Mouse (Mus musculus) hindbrain, embryonic 14.5 days (tissue): Measurements from ENCODE around the gene Elmsan1. TPM values are rescaled to one million over a fixed set of nuclear protein-coding genes. Genes with fewer than 3 reads are reported as not detected.

Experiments used
- ATAC-seq: fragments of 200-750 bp; cut with Nextera tagmentation; 2 replicates; pipeline ENCODE4 v1.8.0; 2017; ENCODE audit warnings: moderate number of reproducible peaks, mild to moderate bottlenecking, moderate TSS enrichment, moderate library complexity; ENCODE audit not compliant: low FRiP score
- DNase-seq: peaks from one replicate; pipeline ENCODE4 v3.0.0-alpha.2; 2015; ENCODE audit warnings: low spot score
- H3K27ac ChIP-seq: fragments of 300-500 bp; sonication (generic); 2 replicates; pipeline ENCODE4 v1.5.1; 2014; ENCODE audit warnings: mild to moderate bottlenecking, moderate library complexity
- H3K27me3 ChIP-seq: fragments of 300-500 bp; sonication (generic); 2 replicates; pipeline ENCODE4 v1.6.1; 2014; ENCODE audit warnings: mild to moderate bottlenecking, low read length, mixed read lengths; ENCODE audit not compliant: control insufficient read depth, insufficient read depth
- H3K36me3 ChIP-seq: fragments of 300-500 bp; sonication (generic); replicated peaks from 2 replicates; pipeline ENCODE4 v1.6.1; 2014; ENCODE audit not compliant: control insufficient read depth, insufficient read depth
- H3K4me1 ChIP-seq: fragments of 300-500 bp; sonication (generic); replicated peaks from 2 replicates; pipeline ENCODE4 v1.6.1; 2014; ENCODE audit warnings: antibody characterized with exemption, low read length, mixed read lengths; ENCODE audit not compliant: control insufficient read depth, insufficient read depth
- H3K4me2 ChIP-seq: fragments of 300-500 bp; sonication (generic); replicated peaks from 2 replicates; pipeline ENCODE4 v1.6.1; 2014; ENCODE audit warnings: mild to moderate bottlenecking, moderate library complexity
- H3K4me3 ChIP-seq: fragments of 300-500 bp; sonication (generic); replicated peaks from 2 replicates; pipeline ENCODE4 v1.5.1; 2014; ENCODE audit warnings: mild to moderate bottlenecking, low read length
- H3K9ac ChIP-seq: fragments of 300-500 bp; sonication (generic); 2 replicates; pipeline ENCODE4 v1.6.1; 2014
- H3K9me3 ChIP-seq: fragments of 300-500 bp; sonication (generic); 2 replicates; pipeline ENCODE4 v1.6.1; 2016; ENCODE audit warnings: low read length; ENCODE audit not compliant: control insufficient read depth
- WGBS: fragments of 180-500 bp; shearing (Covaris S2); extraction: QIAGEN DNeasy Blood & Tissue Kit; methylation state at CpG from one replicate; pipeline ENCODE4 v1.1.7; 2014; 5-methylcytosine and 5-hydroxymethylcytosine counted together
- polyA plus RNA-seq: library from polyadenylated mRNA; unstranded; fragments of >200 nt; fragmentation: Nextera tagmentation; extraction: Ambion mirVana; gene quantifications from 2 replicates; pipeline ENCODE4 v1.2.1, GENCODE M21; 2014

Elmsan1 gene
- polyA plus RNA-seq, 1 experiment from 2014 or later: 4.4 TPM

DNA sequence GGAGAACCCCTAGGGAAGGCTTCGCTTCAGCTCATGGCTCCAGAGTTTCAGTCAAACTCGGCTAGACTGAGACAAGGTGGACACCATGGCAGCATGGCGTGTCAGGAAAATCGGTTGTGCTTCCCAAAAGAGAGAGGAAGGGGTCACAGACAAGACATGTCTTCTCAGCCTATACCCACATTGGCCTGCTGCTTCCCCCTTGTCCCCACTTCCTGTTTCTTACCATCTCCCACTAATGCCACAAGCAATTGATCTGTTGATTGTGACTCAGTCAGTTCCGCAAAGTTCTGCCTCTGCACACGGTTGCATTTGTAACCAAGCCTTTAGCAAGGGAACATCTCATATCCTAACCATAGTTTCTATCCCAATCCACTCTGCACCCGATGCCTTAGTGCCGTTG is 88.8 kb downstream of the Elmsan1 start:
- Histone ChIP-seq H3K36me3 (peaks cover 43% of the 10 kb centered on the region), H3K9ac (no peak overlapping the region), H3K4me2 (no peak overlapping the region), H3K27ac (no peak overlapping the region), H3K4me3 (no peak overlapping the region), H3K27me3 (no peaks in the 10 kb centered on the region), H3K9me3 (no peaks in the 10 kb centered on the region), H3K4me1 (no peaks in the 10 kb centered on the region)
- no peak for ATAC-seq
- DNase-seq: no peak
- WGBS: 94% methylated on average over 8 of the region's 8 CpGs

DNA sequence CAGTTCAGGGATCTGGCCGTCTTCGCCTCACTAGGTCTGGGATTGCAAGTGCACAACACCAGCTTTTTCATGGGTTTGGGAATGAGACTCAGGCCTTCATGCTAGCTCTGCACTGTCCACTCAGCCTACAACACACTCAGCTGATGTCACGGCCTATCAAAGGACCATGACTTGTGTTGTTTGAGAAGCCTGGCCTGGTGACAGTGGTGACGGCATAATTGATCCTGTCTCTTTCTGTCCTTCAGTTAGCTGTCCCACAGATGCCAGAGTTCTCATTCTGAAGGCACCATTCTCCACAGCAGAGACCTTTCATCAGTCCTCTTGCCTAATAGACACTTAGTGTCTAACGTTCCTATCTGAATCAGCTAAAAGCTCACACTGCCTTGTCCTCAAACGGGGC is 90.1 kb downstream of the Elmsan1 start:
- H3K27me3 ChIP-seq: no peaks in the 10 kb centered on the region
- no peak overlapping the region for H3K9ac ChIP-seq
- no peak for DNase-seq
- 88% methylated on average over 6 of the region's 6 CpGs for WGBS
- ATAC-seq: no peak
- no peaks in the 10 kb centered on the region for H3K9me3 ChIP-seq
- peaks cover 45% of the 10 kb centered on the region for H3K36me3 ChIP-seq
- no peak overlapping the region for H3K4me3 ChIP-seq
- H3K4me2 ChIP-seq: no peak overlapping the region
- H3K27ac ChIP-seq: no peak overlapping the region
- no peaks in the 10 kb centered on the region for H3K4me1 ChIP-seq

DNA sequence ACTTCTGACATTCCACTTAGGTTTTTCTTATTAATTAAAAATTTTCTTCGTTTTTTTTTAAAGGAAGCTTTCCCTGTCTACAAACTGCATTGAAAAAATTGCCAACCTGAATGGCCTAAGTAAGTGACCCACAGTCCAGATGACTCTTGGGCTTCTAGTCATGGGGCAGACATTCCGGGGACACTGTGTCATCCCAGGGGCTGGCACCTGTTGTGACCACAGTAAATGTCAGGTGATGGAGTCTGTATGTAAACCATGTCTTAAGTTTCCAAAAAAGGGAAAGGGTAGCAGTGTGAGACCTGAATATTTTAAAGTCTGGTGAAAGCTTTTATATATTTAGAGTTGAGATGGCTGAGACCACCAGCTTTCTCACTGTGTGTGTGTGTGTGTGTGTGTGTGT is 91.8 kb downstream of the Elmsan1 start:
- Histone ChIP-seq H3K9ac (no peak overlapping the region), H3K9me3 (no peaks in the 10 kb centered on the region), H3K27me3 (no peaks in the 10 kb centered on the region), H3K4me1 (no peaks in the 10 kb centered on the region), H3K27ac (no peak overlapping the region), H3K36me3 (peaks cover 39% of the 10 kb centered on the region), H3K4me3 (no peak overlapping the region), H3K4me2 (no peak overlapping the region)
- 88% methylated on average over 2 of the region's 2 CpGs for WGBS
- no peak for DNase-seq
- no peak for ATAC-seq

DNA sequence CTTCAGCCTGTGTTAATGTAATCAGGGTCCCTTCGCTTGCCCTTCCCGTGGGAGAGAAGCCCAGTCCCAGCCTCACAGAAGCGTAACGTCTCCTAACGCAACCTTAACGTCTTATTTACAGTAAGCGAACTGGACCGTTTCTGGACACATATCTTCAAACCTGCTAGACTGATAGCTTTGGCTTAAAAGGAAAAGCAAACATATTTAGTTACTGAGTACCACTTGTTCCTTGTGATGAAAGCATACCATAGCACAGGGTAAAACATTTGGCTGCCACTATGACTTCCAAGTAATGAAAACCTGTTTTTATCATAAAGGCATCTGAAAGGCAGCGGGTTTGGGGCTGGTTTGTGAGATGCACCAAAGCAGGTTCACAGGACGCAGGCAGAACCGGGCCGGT is 92.8 kb downstream of the Elmsan1 start:
- no peak for ATAC-seq
- peaks cover 33% of the 10 kb centered on the region for H3K36me3 ChIP-seq
- H3K4me3 ChIP-seq: no peak overlapping the region
- no peak overlapping the region for H3K4me2 ChIP-seq
- H3K9ac ChIP-seq: no peak overlapping the region
- H3K4me1 ChIP-seq: no peaks in the 10 kb centered on the region
- no peak overlapping the region for H3K27ac ChIP-seq
- WGBS: 85% methylated on average over 12 of the region's 12 CpGs
- H3K27me3 ChIP-seq: no peaks in the 10 kb centered on the region
- no peak for DNase-seq
- no peaks in the 10 kb centered on the region for H3K9me3 ChIP-seq

DNA sequence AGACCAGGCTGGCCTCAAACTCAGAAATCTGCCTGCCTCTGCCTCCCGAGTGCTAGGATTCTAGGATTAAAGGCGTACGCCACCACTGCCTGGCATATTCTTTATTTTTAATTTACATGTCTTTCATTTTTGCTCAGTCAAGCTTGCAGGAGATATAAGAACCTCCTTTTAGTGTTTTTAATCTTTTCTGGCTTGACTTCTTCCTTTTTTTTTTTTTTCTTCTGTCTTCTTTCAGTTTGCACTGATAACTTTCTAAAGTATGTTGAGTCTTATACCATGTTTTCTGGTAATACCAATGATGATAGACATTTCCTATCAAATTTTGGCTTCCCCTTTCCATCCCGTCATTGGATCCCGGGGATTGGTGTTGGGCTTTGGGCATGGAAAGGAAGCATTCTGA is 99.1 kb downstream of the Elmsan1 start:
- H3K27ac ChIP-seq: no peak overlapping the region
- no peak overlapping the region for H3K4me3 ChIP-seq
- peaks cover 7% of the 10 kb centered on the region for H3K4me1 ChIP-seq
- H3K4me2 ChIP-seq: no peak overlapping the region
- ATAC-seq (no peak), DNase-seq (no peak)
- H3K27me3 ChIP-seq: no peaks in the 10 kb centered on the region
- no peaks in the 10 kb centered on the region for H3K9me3 ChIP-seq
- 98% methylated on average over 5 of the region's 5 CpGs for WGBS
- H3K36me3 ChIP-seq: no peaks in the 10 kb centered on the region
- H3K9ac ChIP-seq: no peak overlapping the region

DNA sequence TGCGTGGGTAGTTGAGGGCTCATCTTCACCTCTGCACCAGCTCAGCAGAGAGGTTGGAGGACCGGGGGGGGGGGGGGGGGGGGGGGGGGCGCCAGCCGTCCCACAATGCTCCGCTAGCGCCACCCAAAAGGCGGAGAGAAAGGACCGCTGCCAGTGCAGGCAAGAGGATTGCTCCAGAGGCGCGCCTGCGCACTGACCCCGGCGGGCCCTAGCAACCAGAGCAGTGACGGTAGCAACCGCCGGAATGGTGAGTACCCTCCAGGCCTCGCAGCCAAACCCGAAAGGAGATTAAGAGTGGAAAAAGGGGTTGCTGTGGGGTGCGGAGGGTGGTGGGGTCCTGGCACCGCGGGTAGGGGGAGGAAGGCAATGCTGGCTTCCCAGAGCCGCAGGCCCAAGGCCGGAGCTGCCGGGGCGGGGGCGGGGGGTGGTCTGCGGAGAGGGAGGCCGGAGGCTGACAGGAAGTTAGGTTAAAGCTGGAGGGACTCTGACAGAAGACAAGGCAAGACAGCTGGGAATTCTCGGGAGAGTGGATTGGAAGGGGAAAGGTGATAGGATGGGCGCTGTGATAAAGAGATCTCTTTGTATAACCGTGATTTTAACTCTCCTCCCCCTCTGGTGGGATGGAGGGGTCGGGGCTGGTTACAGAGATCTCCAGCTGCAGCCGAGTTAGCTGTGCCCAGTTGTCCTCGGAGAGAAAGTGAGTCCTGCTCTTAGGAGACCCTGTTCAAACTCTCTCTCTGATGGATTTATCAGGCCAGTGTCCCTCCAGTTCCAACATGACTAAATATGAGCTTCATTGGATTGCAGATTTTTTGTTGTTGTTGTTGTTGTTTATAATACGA is 104.3 kb downstream of the Elmsan1 start, which contains the start of gene Dnal1:
Dnal1 (plus strand) TSS at position 214 of the 842 bp plus-strand sequence.
- Histone ChIP-seq H3K9me3 (no peaks in the 10 kb centered on the region), H3K4me1 (peaks cover 7% of the 10 kb centered on the region), H3K4me3 (peak within 1 kb of the TSS; percentile 76), H3K9ac (peak within 1 kb of the TSS; percentile 77), H3K27ac (peak within 1 kb of the TSS; percentile 66), H3K36me3 (no peaks in the 10 kb centered on the region), H3K27me3 (no peaks in the 10 kb centered on the region), H3K4me2 (peak within 1 kb of the TSS; percentile 53)
- WGBS: 2% methylated on average over 30 of the region's 35 CpGs
- peak; percentile 96 for ATAC-seq
- peak; percentile 91 for DNase-seq

DNA sequence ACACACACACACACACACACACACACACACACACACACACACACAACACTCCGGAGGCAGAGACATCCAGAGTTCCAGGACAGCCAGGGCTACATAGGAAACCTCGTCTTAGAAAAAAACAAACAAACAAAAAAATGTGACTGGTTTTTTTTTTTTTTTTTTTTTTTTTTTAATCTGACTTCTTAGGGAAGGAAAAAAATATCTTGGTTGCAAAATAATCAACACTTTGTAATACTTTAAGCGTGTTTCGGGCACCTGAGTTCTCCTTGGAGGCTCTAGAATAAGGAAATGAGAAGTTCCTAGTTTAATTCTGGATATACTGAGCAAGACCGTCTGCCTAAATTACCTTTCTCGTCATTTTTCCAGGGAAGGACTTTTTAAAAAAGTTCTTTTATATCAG is 105.0 kb downstream of the Elmsan1 start:
- Histone ChIP-seq H3K27ac (no peak overlapping the region), H3K36me3 (no peaks in the 10 kb centered on the region), H3K4me2 (peak overlapping the region; percentile 53), H3K9me3 (no peaks in the 10 kb centered on the region), H3K9ac (no peak overlapping the region), H3K4me1 (peaks cover 7% of the 10 kb centered on the region), H3K27me3 (no peaks in the 10 kb centered on the region), H3K4me3 (peak overlapping the region; percentile 76; the same call in 1 of the 2 replicates)
- ATAC-seq: no peak
- WGBS: 53% methylated on average over 6 of the region's 6 CpGs
- no peak for DNase-seq

DNA sequence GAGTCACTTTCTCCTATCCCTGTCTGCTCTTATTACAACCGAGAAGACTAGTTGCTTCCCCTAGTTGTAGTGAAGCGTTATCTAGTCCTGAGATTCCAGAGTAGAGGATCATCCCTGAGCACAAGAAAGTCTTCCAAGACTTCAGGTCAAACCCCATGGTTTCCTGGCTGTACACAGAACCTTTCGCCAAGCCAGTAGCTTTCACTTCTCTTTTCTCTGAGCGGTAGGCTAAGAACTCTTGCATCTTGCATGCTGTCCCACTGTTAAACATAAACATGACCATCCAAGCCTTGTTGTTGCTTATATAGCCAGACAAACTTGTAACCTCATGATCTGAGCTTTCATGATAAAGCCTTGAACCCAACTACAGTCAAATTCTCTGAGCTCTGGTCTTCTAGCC is 107.9 kb downstream of the Elmsan1 start:
- no peaks in the 10 kb centered on the region for H3K27me3 ChIP-seq
- no peak overlapping the region for H3K4me2 ChIP-seq
- peaks cover 7% of the 10 kb centered on the region for H3K4me1 ChIP-seq
- no peak overlapping the region for H3K27ac ChIP-seq
- no peak for ATAC-seq
- H3K9me3 ChIP-seq: no peaks in the 10 kb centered on the region
- WGBS: 93% methylated on average over 4 of the region's 4 CpGs
- no peaks in the 10 kb centered on the region for H3K36me3 ChIP-seq
- DNase-seq: no peak
- no peak overlapping the region for H3K4me3 ChIP-seq
- no peak overlapping the region for H3K9ac ChIP-seq

DNA sequence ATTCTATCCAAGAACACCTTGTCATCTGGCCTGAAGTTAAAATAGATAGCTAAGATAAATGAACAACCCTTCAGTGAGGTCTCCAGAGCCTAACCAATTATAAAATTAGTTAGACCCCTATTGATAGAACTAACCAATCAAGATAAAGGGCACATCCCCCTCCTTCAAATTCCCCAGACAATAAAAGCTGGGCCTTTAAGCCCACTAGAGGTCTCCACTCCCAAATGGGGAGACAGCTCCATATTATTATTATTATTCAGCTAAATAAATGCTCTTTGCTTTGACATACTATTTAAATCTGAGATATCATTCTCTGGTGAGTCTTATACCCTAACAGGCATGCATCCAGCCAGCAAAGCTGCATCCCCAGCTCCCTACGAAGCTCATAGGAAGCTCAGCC is 108.8 kb downstream of the Elmsan1 start:
- Histone ChIP-seq H3K4me3 (no peak overlapping the region), H3K36me3 (no peaks in the 10 kb centered on the region), H3K27ac (no peak overlapping the region), H3K4me1 (peaks cover 2% of the 10 kb centered on the region), H3K9ac (no peak overlapping the region), H3K4me2 (no peak overlapping the region), H3K27me3 (no peaks in the 10 kb centered on the region), H3K9me3 (no peaks in the 10 kb centered on the region)
- DNase-seq (no peak), ATAC-seq (no peak)
- 79% methylated on average over 1 of the region's 1 CpGs for WGBS
